Mouse (Mus musculus) neural tube, embryonic 12.5 days (tissue): ENCODE results near the gene Lima1. TPM values are rescaled to one million over a fixed set of nuclear protein-coding genes. Genes with fewer than 3 reads are reported as not detected.

Experiments
- ATAC-seq: fragments of 200-750 bp; cut with Nextera tagmentation; 2 replicates; pipeline ENCODE4 v1.8.0; 2017; ENCODE audit warnings: low read depth, mild to moderate bottlenecking, moderate TSS enrichment, moderate library complexity; ENCODE audit not compliant: low FRiP score
- H3K27ac ChIP-seq: fragments of 300-500 bp; sonication (generic); 2 replicates; pipeline ENCODE4 v1.5.1; 2016
- H3K27me3 ChIP-seq: fragments of 300-500 bp; sonication (generic); replicated peaks from 2 replicates; pipeline ENCODE4 v1.6.1; 2016; ENCODE audit warnings: mild to moderate bottlenecking
- H3K36me3 ChIP-seq: fragments of 300-500 bp; sonication (generic); 2 replicates; pipeline ENCODE4 v1.6.1; 2016; ENCODE audit warnings: mild to moderate bottlenecking
- H3K4me1 ChIP-seq: fragments of 300-500 bp; sonication (generic); 2 replicates; pipeline ENCODE4 v1.6.1; 2016
- H3K4me2 ChIP-seq: fragments of 300-500 bp; sonication (generic); replicated peaks from 2 replicates; pipeline ENCODE4 v1.6.1; 2016; ENCODE audit warnings: mild to moderate bottlenecking
- H3K4me3 ChIP-seq: fragments of 300-500 bp; sonication (generic); 2 replicates; pipeline ENCODE4 v1.5.1; 2016
- H3K9ac ChIP-seq: fragments of 300-500 bp; sonication (generic); 2 replicates; pipeline ENCODE4 v1.6.1; 2016; ENCODE audit warnings: mild to moderate bottlenecking
- H3K9me3 ChIP-seq: fragments of 300-500 bp; sonication (generic); 2 replicates; pipeline ENCODE4 v1.6.1; 2016; ENCODE audit warnings: mild to moderate bottlenecking
- WGBS: fragments of 180-500 bp; shearing (Covaris S2); methylation state at CpG from one replicate; pipeline ENCODE4 v1.1.7; 2016; 5-methylcytosine and 5-hydroxymethylcytosine counted together
- polyA plus RNA-seq: library from polyadenylated mRNA; unstranded; fragments of >200 nt; fragmentation: Nextera tagmentation; extraction: Ambion mirVana; gene quantifications from 2 replicates; pipeline ENCODE4 v1.2.1, GENCODE M21; 2016

Lima1 gene
- polyA plus RNA-seq, 1 experiment from 2014 or later = 35.5 TPM

DNA sequence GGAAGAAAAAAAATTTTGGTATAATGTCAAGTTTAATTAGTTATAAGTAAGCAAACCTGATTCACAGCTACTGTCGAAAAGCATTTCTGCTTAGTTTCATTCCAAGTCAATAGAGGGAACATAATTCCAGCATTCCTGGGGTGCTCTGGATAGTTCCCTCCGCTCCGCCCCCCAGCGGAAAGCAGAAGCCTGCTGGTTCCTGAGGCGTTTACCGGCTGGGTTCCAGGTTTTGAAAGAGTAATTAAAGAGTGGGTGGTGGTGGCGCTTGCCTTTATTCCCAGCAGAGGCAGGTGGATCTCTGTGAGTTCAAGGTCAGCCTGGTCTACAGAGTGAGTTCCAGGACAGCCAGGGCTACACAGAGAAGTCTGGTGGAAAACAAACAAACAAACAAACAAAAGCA, 10.2 kb downstream of the Lima1 start:
- 85% methylated on average over 7 of the region's 7 CpGs for WGBS
- no peak overlapping the region for H3K4me2 ChIP-seq
- no peak overlapping the region for H3K9ac ChIP-seq
- H3K4me3 ChIP-seq = no peak overlapping the region
- H3K4me1 ChIP-seq = no peaks in the 10 kb centered on the region
- H3K9me3 ChIP-seq = no peaks in the 10 kb centered on the region
- H3K27me3 ChIP-seq = no peaks in the 10 kb centered on the region
- ATAC-seq = no peak
- H3K27ac ChIP-seq = no peak overlapping the region
- no peaks in the 10 kb centered on the region for H3K36me3 ChIP-seq

DNA sequence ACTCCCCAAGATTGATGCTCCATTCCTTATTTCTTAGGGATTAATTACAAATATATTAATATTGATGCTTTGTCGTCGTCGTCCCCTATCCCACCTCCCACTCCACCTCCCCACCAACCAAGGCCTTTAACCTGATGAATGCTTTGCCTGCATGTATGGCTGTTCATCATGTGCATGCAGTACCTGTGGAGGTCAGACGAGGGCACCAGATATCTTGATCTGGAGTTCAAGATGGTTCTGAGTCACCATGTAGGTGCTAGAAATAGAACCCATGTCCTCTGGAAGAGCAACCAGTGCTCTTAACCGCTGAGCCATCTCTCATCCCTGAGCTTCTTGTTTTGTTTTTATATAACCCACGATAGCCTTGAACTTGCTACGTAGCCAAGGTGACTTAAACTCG, 11.5 kb downstream of the Lima1 start:
- no peak overlapping the region for H3K4me3 ChIP-seq
- no peak overlapping the region for H3K4me2 ChIP-seq
- H3K36me3 ChIP-seq = no peaks in the 10 kb centered on the region
- 0 out of 2 replicates have a peak, but pooled peaks cover 3% of the 10 kb centered on the region for H3K4me1 ChIP-seq
- no peak overlapping the region for H3K9ac ChIP-seq
- no peaks in the 10 kb centered on the region for H3K27me3 ChIP-seq
- ATAC-seq = no peak
- WGBS = 96% methylated on average over 8 of the region's 8 CpGs
- H3K27ac ChIP-seq = no peak overlapping the region
- no peaks in the 10 kb centered on the region for H3K9me3 ChIP-seq

DNA sequence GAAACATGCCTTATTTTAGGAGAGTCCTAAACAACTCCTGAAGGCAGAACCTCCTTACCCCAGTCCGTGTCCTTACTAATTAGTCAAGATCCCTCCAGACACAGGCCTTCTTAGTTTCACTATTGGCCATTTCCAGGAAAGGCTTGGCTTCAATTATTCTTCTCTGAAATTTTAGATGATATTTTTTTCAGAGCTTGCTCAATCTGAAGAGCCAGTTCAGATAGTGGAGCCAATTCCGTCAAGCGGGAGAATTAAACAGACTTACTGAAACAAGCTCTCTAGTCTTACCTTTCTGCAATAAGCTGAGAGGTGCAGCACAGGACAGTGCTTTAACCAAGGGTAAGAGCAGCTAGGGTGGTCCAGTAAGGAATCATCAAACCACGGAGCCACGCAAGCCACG, 11.9 kb downstream of the Lima1 start:
- no peak overlapping the region for H3K9ac ChIP-seq
- 98% methylated on average over 6 of the region's 6 CpGs for WGBS
- H3K9me3 ChIP-seq = no peaks in the 10 kb centered on the region
- no peaks in the 10 kb centered on the region for H3K36me3 ChIP-seq
- H3K4me1 ChIP-seq = 0 out of 2 replicates have a peak, but pooled peaks cover 3% of the 10 kb centered on the region
- no peak overlapping the region for H3K4me2 ChIP-seq
- no peaks in the 10 kb centered on the region for H3K27me3 ChIP-seq
- no peak overlapping the region for H3K4me3 ChIP-seq
- no peak overlapping the region for H3K27ac ChIP-seq
- no peak for ATAC-seq

DNA sequence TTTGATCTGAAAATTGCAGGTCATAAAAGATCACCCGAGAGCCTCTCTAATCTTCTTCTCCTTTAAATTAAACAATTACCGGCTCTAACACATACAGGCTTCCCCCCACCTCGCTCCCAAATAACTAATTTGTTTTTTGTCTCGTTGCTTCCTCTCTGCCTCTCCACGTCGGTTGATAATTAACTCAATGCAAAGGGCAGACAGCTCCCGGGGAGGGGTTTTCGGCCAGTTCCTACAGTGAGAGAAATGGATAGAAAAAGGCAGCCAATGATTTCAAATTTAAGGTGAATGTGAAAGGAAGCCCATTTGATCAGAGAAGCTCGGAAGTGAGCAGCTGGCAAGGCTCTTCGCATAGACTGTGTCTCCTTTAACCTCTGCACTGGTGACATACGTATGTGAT, 12.8 kb downstream of the Lima1 start:
- H3K27me3 ChIP-seq = no peaks in the 10 kb centered on the region
- H3K27ac ChIP-seq = no peak overlapping the region
- H3K9ac ChIP-seq = no peak overlapping the region
- no peak for ATAC-seq
- no peaks in the 10 kb centered on the region for H3K9me3 ChIP-seq
- no peak overlapping the region for H3K4me3 ChIP-seq
- H3K36me3 ChIP-seq = no peaks in the 10 kb centered on the region
- 47% methylated on average over 11 of the region's 11 CpGs for WGBS
- H3K4me1 ChIP-seq = 0 out of 2 replicates have a peak, but pooled peaks cover 3% of the 10 kb centered on the region
- H3K4me2 ChIP-seq = no peak overlapping the region

DNA sequence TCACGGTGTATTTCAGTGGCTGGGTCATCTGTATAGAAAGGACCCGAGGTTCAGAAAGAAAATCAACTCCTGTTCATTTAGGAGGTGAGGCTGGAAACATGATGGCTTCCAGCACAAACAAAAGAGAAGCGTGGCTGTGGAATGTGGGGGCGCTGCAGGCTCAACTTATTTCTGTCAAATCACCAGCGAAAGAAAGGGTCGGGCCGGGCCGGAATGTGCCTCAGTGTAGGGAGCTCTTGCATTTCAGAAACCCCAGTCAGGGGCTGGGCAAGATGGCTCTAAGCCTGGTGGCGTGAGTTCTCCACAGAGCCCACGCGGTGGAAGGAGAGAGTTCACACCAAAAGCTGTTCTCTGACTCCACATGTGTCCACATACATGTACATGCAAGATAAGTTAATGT, 13.3 kb downstream of the Lima1 start:
- Histone ChIP-seq H3K36me3 (no peaks in the 10 kb centered on the region), H3K9ac (no peak overlapping the region), H3K27ac (no peak overlapping the region), H3K9me3 (no peaks in the 10 kb centered on the region), H3K4me2 (no peak overlapping the region), H3K4me3 (no peak overlapping the region), H3K27me3 (no peaks in the 10 kb centered on the region), H3K4me1 (0 out of 2 replicates have a peak, but pooled peaks cover 3% of the 10 kb centered on the region)
- no peak for ATAC-seq
- 41% methylated on average over 11 of the region's 11 CpGs for WGBS

DNA sequence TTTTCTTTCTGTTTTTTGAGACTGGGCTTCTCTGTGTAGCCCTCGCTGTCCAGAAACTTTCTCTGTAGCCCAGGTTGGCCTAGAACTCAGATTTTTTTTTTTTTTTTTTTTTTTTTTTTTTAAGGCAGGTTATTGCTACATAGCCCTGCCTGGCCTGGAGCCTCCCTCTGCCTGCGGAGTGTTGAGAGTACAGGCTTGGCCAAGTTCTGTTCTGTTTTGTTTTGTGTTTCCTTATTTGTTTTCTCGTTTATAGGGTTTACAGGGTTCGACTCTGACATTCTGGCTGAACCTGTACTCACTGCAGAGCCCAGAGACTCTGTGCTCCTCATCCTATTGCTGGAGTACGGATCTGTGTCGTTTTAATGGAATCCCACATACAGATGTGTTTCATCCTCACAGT, 13.7 kb downstream of the Lima1 start:
- no peaks in the 10 kb centered on the region for H3K36me3 ChIP-seq
- no peak for ATAC-seq
- H3K9ac ChIP-seq = no peak overlapping the region
- WGBS = 73% methylated on average over 6 of the region's 6 CpGs
- no peaks in the 10 kb centered on the region for H3K9me3 ChIP-seq
- H3K4me3 ChIP-seq = no peak overlapping the region
- H3K27me3 ChIP-seq = no peaks in the 10 kb centered on the region
- no peak overlapping the region for H3K4me2 ChIP-seq
- 0 out of 2 replicates have a peak, but pooled peaks cover 3% of the 10 kb centered on the region for H3K4me1 ChIP-seq
- no peak overlapping the region for H3K27ac ChIP-seq

DNA sequence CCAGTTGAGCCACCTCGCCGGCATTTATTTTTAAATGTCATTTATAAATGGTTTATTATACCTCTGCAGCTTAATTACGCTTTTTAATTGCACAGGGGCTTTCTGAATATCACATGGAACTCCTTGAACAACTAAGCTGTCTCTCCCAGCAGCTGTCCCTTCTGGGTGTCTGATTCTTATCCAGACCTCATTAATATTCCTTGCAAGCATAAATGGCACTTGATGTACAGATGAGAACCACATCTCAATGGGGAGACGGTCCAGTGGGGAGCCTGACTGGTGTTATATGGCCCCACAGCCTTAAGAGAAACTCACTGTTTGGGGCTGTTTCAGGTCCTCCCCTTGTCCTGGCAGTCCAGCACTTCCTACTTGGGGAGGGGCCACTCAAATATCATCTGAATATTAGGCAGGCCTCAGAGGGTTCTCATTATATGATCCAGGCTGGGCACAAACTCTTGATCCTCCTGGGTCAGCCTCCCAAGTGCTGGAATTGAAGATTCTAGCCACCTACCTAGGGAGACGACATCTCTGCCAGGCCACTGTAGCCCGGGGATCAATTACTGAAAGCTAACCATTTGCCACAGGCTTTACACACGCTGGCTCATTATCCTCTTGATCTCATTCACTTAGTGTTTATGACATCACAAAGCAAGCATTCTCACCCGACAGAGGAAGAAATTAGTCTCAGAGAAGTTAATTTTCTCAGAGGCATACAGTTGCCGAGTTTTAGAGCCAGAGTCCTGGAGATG, 15.4 kb downstream of the Lima1 start:
- H3K27ac ChIP-seq = no peak overlapping the region
- H3K4me3 ChIP-seq = no peak overlapping the region
- WGBS = 41% methylated on average over 9 of the region's 9 CpGs
- H3K36me3 ChIP-seq = no peaks in the 10 kb centered on the region
- 0 out of 2 replicates have a peak, but pooled peaks cover 3% of the 10 kb centered on the region for H3K4me1 ChIP-seq
- no peak overlapping the region for H3K4me2 ChIP-seq
- no peak for ATAC-seq
- H3K27me3 ChIP-seq = no peaks in the 10 kb centered on the region
- no peaks in the 10 kb centered on the region for H3K9me3 ChIP-seq
- no peak overlapping the region for H3K9ac ChIP-seq

DNA sequence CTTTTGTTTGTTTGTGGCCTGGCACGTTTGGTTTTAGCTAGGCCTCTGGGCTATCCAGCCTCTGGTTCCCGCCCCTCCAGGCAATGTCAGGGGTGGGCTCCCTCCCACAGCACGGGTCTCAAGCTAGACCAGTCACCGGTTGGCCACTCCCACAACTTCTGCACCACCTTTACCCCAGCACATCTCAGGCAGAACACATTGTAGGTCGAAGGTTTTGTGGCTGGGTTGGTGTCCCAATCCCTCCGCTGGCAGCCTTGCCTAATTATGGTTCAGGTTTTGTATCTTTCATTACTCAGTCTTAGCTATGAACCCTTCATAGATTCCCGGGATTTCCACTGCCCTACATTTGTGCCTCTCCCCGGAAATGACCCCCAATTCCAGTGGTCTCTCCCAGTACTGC, 17.8 kb downstream of the Lima1 start:
- H3K27ac ChIP-seq = no peak overlapping the region
- H3K9me3 ChIP-seq = no peaks in the 10 kb centered on the region
- no peak overlapping the region for H3K4me2 ChIP-seq
- no peak for ATAC-seq
- H3K36me3 ChIP-seq = no peaks in the 10 kb centered on the region
- no peak overlapping the region for H3K9ac ChIP-seq
- 60% methylated on average over 8 of the region's 8 CpGs for WGBS
- H3K27me3 ChIP-seq = no peaks in the 10 kb centered on the region
- H3K4me3 ChIP-seq = no peak overlapping the region
- H3K4me1 ChIP-seq = 0 out of 2 replicates have a peak, but pooled peaks cover 3% of the 10 kb centered on the region

DNA sequence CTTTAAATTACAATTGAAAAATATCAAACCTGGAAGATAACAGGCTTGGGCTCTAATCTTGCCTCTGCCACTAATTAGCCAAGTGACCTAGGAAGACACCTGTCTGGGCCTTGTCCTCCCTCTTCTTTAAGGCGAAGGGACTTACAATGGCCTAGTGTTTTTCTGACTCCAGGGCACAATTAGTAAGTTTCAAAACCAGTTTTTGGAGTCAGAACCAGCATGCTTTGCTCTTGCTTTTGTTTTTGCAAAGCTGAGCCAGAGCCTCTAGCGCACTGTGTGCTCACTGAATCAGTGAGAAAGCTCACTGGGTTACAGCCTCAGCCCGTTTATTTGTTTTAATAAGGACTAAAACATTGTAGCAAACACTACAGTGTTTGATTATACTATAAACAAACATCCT, 20.1 kb downstream of the Lima1 start:
- Histone ChIP-seq H3K9me3 (no peaks in the 10 kb centered on the region), H3K9ac (no peak overlapping the region), H3K36me3 (no peaks in the 10 kb centered on the region), H3K4me3 (no peak overlapping the region), H3K27ac (no peak overlapping the region), H3K4me2 (no peak overlapping the region), H3K4me1 (0 out of 2 replicates have a peak, but pooled peaks cover 3% of the 10 kb centered on the region), H3K27me3 (no peaks in the 10 kb centered on the region)
- ATAC-seq = no peak
- 73% methylated on average over 3 of the region's 3 CpGs for WGBS

DNA sequence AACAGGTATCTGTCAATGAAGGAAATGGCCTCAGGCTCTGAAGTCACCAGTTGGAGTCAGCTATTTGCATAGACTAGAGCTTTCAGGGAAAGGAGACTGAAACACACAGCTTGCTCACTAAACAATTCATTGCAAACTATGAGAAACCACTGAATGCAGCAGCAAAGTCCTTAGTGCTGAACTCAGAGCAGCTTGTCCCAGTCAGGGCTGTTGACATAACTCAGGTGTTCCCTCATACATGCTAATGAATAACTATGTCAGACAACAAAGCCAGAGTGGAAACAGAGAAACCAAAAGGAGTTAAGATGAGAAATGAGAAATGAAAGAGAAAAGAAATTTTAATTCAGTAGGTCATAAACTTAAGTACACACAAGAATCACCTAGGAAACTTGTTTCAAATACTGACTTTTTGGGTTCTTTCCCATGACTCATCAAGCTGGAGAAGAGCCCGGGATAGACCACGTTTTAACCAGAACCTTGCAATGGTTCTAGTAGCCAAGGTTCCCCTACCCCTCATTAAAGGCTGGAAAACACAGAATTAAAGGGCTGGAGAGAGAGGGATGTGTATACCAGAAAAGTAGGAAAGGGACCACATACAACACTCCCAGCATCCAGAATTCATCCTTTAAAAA, 22.5 kb downstream of the Lima1 start:
- Histone ChIP-seq H3K9ac (no peak overlapping the region), H3K36me3 (no peaks in the 10 kb centered on the region), H3K9me3 (no peaks in the 10 kb centered on the region), H3K4me1 (no peaks in the 10 kb centered on the region), H3K4me2 (no peak overlapping the region), H3K27me3 (no peaks in the 10 kb centered on the region), H3K4me3 (no peak overlapping the region), H3K27ac (no peak overlapping the region)
- no peak for ATAC-seq
- 93% methylated on average over 2 of the region's 2 CpGs for WGBS

DNA sequence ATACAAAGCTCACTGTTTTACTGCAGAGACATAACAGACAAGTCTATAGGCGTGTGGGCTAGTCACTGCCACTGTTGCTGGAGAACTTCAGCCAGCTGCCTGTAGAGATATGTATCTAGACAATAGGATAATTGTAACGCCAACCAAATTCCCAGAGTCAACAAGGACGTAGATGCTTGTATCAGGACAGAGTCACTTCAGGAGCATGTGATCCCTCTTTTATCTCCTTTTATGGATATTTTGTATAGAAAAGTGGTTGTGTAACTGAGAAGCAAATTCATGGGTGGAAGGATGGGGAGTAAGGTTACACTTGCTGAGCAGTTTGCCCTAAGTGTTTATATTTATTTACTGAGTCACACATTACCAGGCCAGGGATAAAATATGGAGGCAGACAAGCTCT, 25.0 kb downstream of the Lima1 start:
- Histone ChIP-seq H3K9me3 (no peaks in the 10 kb centered on the region), H3K4me2 (no peak overlapping the region), H3K4me1 (no peaks in the 10 kb centered on the region), H3K36me3 (no peaks in the 10 kb centered on the region), H3K27ac (no peak overlapping the region), H3K27me3 (no peaks in the 10 kb centered on the region), H3K4me3 (no peak overlapping the region), H3K9ac (no peak overlapping the region)
- WGBS = 79% methylated on average over 3 of the region's 3 CpGs
- no peak for ATAC-seq

DNA sequence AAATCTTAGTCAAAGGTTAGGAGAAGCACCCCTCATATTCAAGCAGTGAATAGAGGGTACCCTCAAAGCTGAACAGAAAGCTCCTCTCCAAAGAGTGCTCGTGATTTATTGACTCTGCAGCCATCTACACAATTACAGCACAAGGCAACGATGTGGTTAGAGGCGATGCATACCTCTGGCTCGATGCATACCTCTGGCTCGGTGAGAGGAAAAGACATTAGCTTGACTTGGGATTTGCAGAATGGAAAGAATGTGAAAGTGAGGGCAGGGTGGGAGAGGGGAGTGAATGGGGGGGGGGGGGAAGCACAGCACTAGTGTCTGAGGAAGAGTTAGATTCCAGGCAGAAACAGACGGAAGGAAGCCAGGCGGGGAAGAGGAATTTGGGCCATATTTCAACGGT, 27.3 kb downstream of the Lima1 start:
- Histone ChIP-seq H3K4me3 (no peak overlapping the region), H3K36me3 (no peaks in the 10 kb centered on the region), H3K27me3 (no peaks in the 10 kb centered on the region), H3K4me1 (no peaks in the 10 kb centered on the region), H3K27ac (no peak overlapping the region), H3K9me3 (no peaks in the 10 kb centered on the region), H3K9ac (no peak overlapping the region), H3K4me2 (no peak overlapping the region)
- ATAC-seq = no peak
- WGBS = 56% methylated on average over 8 of the region's 8 CpGs
